Mouse (Mus musculus): ENCODE measurements at regions not wholly inside any gene's neighbourhood (a gene's known extent, or its start where the extent isn't known, plus 50 kb on each side); places are given as distances from the start of the nearest gene placed in this dataset.
"Not testable (repeated sequence)": the region's sequence is repeated elsewhere in the genome, so short reads cannot be mapped to it uniquely, and the experiment has no call there.

- intact Hi-C loops (cut with DNase I): not testable (repeated sequence)
- peak in 1 of 2 experiments; percentile 1 for DNase-seq (ENCODE audit: low spot score in 2 of 2)
Measured at GRCm38 (mm10) chrX:145938992-145939391, 434.0 kb upstream of the Amot start.

DNA sequence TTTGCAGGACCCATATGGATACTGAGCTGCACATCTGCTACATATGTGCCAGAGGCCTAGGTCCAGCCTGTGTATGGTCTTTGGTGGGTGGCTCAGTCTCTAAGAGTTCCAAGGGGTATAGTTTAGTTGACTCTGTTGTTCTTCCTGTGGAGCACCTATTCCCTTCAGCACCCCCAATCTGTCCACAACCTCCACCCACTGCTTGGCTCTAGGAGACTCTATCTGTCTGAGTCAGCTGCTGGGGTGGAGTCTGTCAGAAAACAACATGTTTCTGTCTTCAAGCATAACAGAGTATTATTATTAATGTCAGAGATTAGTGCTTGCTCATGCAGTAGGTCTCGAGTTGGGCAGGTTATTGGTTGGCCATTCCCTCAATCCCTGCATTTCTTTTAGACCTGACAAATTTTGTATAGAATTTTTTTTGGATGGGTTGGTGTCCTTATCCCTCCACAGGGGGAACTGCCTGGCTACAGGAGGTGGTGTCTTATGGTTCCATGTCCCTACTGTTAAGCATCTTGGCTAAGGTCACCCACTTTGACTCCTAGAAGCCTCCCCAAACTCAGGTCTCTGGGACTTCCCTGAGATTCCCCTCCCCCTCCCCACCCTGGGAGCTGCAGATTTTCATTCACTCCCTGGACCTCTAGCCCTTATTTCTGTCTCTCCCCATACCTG is 433.4 kb upstream of the Amot start:
- intact Hi-C loops (cut with DNase I): no loop called here
- no peak for DNase-seq (ENCODE audit: low spot score in 2 of 2)
